Mouse (Mus musculus): ENCODE measurements around the gene Wdfy4.

DNA sequence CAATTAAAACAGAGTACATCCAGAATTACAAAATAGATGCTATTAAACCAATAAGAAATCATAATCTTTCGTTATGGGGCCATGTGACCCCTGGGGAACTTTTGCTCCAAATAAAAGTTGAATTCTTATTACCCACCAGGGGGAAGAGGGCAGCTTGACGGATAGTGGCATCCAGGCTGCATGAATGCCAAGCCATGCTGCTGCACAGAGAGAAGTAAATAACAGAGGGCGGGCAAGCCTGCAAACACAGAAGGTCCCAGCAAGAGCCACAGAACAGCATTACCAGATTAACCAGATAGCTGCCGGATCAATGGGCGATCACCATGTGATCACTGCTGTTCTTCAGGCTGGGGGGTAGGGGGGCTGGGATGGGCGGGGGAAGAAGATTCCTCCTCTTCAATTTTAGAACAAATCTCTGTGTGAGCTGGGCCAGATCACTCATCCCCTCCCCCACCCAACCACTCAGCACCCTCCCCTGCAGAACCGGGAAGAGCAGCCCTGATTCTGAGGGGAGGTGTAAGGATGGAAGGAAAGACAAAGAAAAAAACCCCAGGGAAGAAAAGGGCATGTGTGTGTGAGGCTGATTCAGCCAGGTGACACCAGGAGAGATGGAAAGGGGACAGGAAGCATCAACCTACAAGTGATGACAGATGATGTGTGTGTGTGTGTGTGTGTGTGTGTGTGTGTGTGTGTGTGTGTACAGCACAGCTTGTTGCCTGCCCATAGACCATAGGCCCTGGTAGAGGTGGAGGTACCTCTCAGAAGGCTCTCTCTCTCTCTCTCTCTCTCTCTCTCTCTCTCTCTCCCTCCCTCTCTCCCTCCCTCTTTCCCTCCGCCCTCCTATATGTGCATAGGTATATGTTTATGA lies 185.0 kb downstream of the Wdfy4 start:
- no peak for TF ChIP-seq CTCF (IDR thresholded peaks at IDR 0.05)
- TF ChIP-seq EP300 (IDR thresholded peaks at IDR 0.05; ENCODE audit: insufficient read depth, low read depth, low read length) = no peak
